ENCODE assay signal across 24 mouse cellular contexts in the genomic region with DNA sequence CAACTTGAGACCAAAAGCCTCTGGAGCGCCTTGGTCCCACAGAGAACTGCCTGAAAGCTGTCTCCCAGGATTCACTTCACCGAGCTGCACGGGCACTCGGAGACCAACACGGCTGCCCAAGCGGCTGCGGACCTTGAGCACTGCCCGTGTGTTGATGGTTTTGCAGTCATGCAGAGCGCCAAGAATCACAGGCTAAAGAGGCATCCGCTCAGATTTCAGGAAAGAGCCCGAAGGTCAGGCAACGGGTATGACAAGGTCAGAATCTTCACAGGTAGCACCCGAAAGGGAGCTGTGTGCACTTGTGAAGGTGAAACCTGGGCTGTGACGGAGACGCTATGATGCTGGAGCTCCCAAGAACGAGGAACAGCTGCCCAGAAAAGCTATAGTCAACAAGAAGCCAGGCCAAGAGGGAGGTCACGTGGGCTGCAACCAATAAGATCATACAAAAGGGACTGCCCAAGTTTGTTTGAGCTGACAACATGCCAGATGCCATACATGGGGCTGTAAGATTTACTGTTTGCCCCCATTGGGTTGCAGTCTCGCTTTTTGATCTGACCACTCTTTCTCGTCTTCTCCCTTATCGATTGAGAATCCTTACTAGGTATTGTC. TPM values are rescaled to one million over a fixed set of nuclear protein-coding genes. Genes with fewer than 3 reads are reported as not detected.
A peak's percentile ranks its signal among the peaks of the same experiment; 100 is the strongest.
DNase-seq lines count a peak whose midpoint lies in the region; ATAC-seq and TF ChIP-seq lines count a peak whose summit lies in the region.
"Had no signal": no experiment of that assay in that cellular context is flagged by ENCODE, and none has a peak within 500 bp of the region (broad histone marks: within the 10 kb centered on the region; RNA-seq: fewer than 3 reads in every experiment).

No protein-coding gene starts in this region.

- peak overlapping the region; percentile 45 for H3K4me2 ChIP-seq in kidney, postnatal 0 days (ENCODE audit: low read length)
- H3K4me2 ChIP-seq in midbrain, embryonic 14.5 days (ENCODE audit: low read length) = no peak overlapping the region
- H3K4me2 ChIP-seq: heart, embryonic 15.5 days; hindbrain, embryonic 13.5 days had no signal

- H3K27me3 ChIP-seq in kidney, adult 2 months (replicated peaks; ENCODE audit: control insufficient read depth, insufficient read depth, low read length) = no peaks in the 10 kb centered on the region
- no peaks in the 10 kb centered on the region for H3K27me3 ChIP-seq in kidney, postnatal 0 days (ENCODE audit: insufficient read depth, low read length)
- H3K27me3 ChIP-seq in midbrain, embryonic 14.5 days (ENCODE audit: control insufficient read depth, insufficient read depth, low read length) = no peaks in the 10 kb centered on the region
- H3K27me3 ChIP-seq: heart, embryonic 15.5 days; hindbrain, embryonic 13.5 days had no signal

- no peak for TF ChIP-seq POLR2A in kidney, adult 2 months (IDR thresholded peaks at IDR 0.05; ENCODE audit: low read depth, low read length)

- H3K9ac ChIP-seq in kidney, postnatal 0 days (ENCODE audit: low read depth, low read length) = no peak overlapping the region
- H3K9ac ChIP-seq in midbrain, embryonic 14.5 days (replicated peaks; ENCODE audit: low read length) = no peak overlapping the region
- H3K9ac ChIP-seq: forebrain, postnatal 0 days; heart, embryonic 15.5 days; hindbrain, embryonic 13.5 days had no signal

- H3K9me3 ChIP-seq in kidney, postnatal 0 days (replicated peaks; ENCODE audit: low read length) = no peaks in the 10 kb centered on the region
- H3K9me3 ChIP-seq in midbrain, embryonic 14.5 days (ENCODE audit: control insufficient read depth, low read length) = no peaks in the 10 kb centered on the region
- H3K9me3 ChIP-seq: forebrain, embryonic 10.5 days; heart, embryonic 15.5 days; hindbrain, embryonic 13.5 days; limb, embryonic 10.5 days had no signal

- TF ChIP-seq CTCF in kidney, adult 2 months (conservative IDR thresholded peaks at IDR 0.05; ENCODE audit: insufficient read depth, insufficient read length, low read depth, low read length) = no peak
- TF ChIP-seq CTCF in kidney, postnatal 0 days (IDR thresholded peaks at IDR 0.05; ENCODE audit: low read depth) = no peak

- no peaks in the 10 kb centered on the region for H3K4me1 ChIP-seq in kidney, adult 2 months (ENCODE audit: control insufficient read depth, insufficient read depth, low read length)
- peaks cover 11% of the 10 kb centered on the region; the same call in 1 of the 2 replicates for H3K4me1 ChIP-seq in kidney, postnatal 0 days (replicated peaks; ENCODE audit: insufficient read depth, low read length)
- H3K4me1 ChIP-seq in midbrain, embryonic 14.5 days (ENCODE audit: control insufficient read depth, insufficient read depth, low read length) = no peaks in the 10 kb centered on the region

- ATAC-seq in kidney, postnatal 0 days (replicated peaks; ENCODE audit: low FRiP score, low read depth) = peak; percentile 47
- no peak for ATAC-seq in midbrain, embryonic 14.5 days (ENCODE audit: low FRiP score, low TSS enrichment)
- ATAC-seq: forebrain, postnatal 0 days; inflammation-experienced regulatory T-cells, adult 6 months; midbrain, embryonic 16.5 days had no signal

- peak; percentile 38 to 59 for DNase-seq in lung, adult 18-20 months
- DNase-seq in lung, postnatal 14 days = no peak
- peak; percentile 62 for DNase-seq in kidney, adult 2 months
- peak; percentile 44 for DNase-seq in kidney, postnatal 0 days (ENCODE audit: low spot score)
- no peak for DNase-seq in c-Kit-positive CD71-positive TER-119-positive erythroid progenitor cells, embryonic 14.5 days (ENCODE audit: low spot score)
- no peak for DNase-seq in gastrocnemius, postnatal 10 days
- no peak for DNase-seq in midbrain, embryonic 14.5 days
- DNase-seq: adrenal gland, postnatal 36 days; cerebellum, adult 11 months; cerebellum, adult 9-11 months; forebrain, postnatal 0 days; heart, postnatal 36 days; liver; right cerebral cortex, adult 18-20 months; right cerebral cortex, postnatal 4 days had no signal

- H3K36me3 ChIP-seq in kidney, adult 2 months (ENCODE audit: control insufficient read depth, insufficient read depth, low read length) = no peaks in the 10 kb centered on the region
- H3K36me3 ChIP-seq in kidney, postnatal 0 days (ENCODE audit: insufficient read depth, low read length) = no peaks in the 10 kb centered on the region
- H3K36me3 ChIP-seq in midbrain, embryonic 14.5 days (ENCODE audit: control insufficient read depth, insufficient read depth, low read length) = no peaks in the 10 kb centered on the region
- H3K36me3 ChIP-seq: forebrain, embryonic 10.5 days; heart, embryonic 15.5 days; hindbrain, embryonic 13.5 days; limb, embryonic 10.5 days had no signal

- 0 out of 2 replicates have a peak overlapping the region, but pooled peaks have one; percentile 9 for H3K4me3 ChIP-seq in kidney, adult 2 months (ENCODE audit: insufficient read depth, low read depth, low read length)
- H3K4me3 ChIP-seq in kidney, postnatal 0 days (replicated peaks; ENCODE audit: low read depth, low read length) = no peak overlapping the region
- H3K4me3 ChIP-seq in midbrain, embryonic 14.5 days (replicated peaks; ENCODE audit: low read depth, low read length) = no peak overlapping the region
- H3K4me3 ChIP-seq: forebrain, embryonic 10.5 days; heart, embryonic 15.5 days; hindbrain, embryonic 13.5 days; limb, embryonic 10.5 days had no signal

- H3K27ac ChIP-seq in kidney, adult 2 months (ENCODE audit: insufficient read depth, low read depth, low read length) = no peak overlapping the region
- peak overlapping the region; percentile 54; the same call in 1 of the 2 replicates for H3K27ac ChIP-seq in kidney, postnatal 0 days
- H3K27ac ChIP-seq in midbrain, embryonic 14.5 days (replicated peaks; ENCODE audit: low read depth, low read length) = no peak overlapping the region
- H3K27ac ChIP-seq: forebrain, embryonic 10.5 days; heart, embryonic 15.5 days; hindbrain, embryonic 13.5 days; limb, embryonic 10.5 days; macrophage had no signal

- 41% methylated on average over 20 of the region's 20 CpGs for WGBS in kidney, adult 2 months
- 55% methylated on average over 20 of the region's 20 CpGs for WGBS in kidney, postnatal 0 days
- WGBS in midbrain, embryonic 14.5 days = 92% methylated on average over 20 of the region's 20 CpGs

RNA-seq across cellular contexts. Expression of a gene that starts 19.2 kb away (rescaled TPM):
- polyA plus RNA-seq in kidney, adult 2 months (2012; rRNA removed) = not detected in 2 replicates
- polyA plus RNA-seq in kidney, postnatal 0 days (2015; fragmentation: Nextera tagmentation; extraction: Ambion mirVana) = not detected in 2 replicates
- not detected for total RNA-seq in gastrocnemius, postnatal 10 days (2021)
- 0.39 and 0.47 TPM in 2 replicates for polyA plus RNA-seq in midbrain, embryonic 14.5 days (2014; fragmentation: Nextera tagmentation; extraction: Ambion mirVana)
- total RNA-seq: adrenal gland, postnatal 36 days; forebrain, postnatal 0 days; heart, postnatal 36 days had no signal
- polyA plus RNA-seq: embryonic facial prominence, embryonic 11.5 days; forebrain, embryonic 10.5 days; limb, embryonic 10.5 days; liver, embryonic 16.5 days; macrophage had no signal

RNA-seq across cellular contexts. Expression of a gene that starts 21.2 kb away (rescaled TPM):
- 4.9 and 5.2 TPM in 2 replicates for polyA plus RNA-seq in kidney, adult 2 months (2012; rRNA removed)
- polyA plus RNA-seq in kidney, postnatal 0 days (2015; fragmentation: Nextera tagmentation; extraction: Ambion mirVana) = 7.6 and 7.9 TPM in 2 replicates
- 10 to 100 TPM; 30.3 to 33.4 TPM for total RNA-seq in gastrocnemius, postnatal 10 days (2021)
- 15.3 and 17.1 TPM in 2 replicates for polyA plus RNA-seq in midbrain, embryonic 14.5 days (2014; fragmentation: Nextera tagmentation; extraction: Ambion mirVana)

Comparison
In these comparisons a context has a peak if more than half of its experiments do, and no peak if none do; other contexts are left out.
1. DNase-seq: peak in lung, adult 18-20 months (2 of 2), kidney, adult 2 months (single experiment) and kidney, postnatal 0 days (single experiment); none in lung, postnatal 14 days (single experiment), c-Kit-positive CD71-positive TER-119-positive erythroid progenitor cells, embryonic 14.5 days (single experiment), gastrocnemius, postnatal 10 days (single experiment) and midbrain, embryonic 14.5 days (single experiment).